Mouse (Mus musculus): Measurements from ENCODE around the gene Frem1. TPM values are rescaled to one million over a fixed set of nuclear protein-coding genes. Genes with fewer than 3 reads are reported as not detected.

Frem1 gene
- polyA plus RNA-seq, 1 experiment from 2014 or later, result 6.6 TPM

GRCm38 (mm10) chr4:82879152-82879551, 173.0 kb downstream of the Frem1 start:
- no peak overlapping the region for H3K4me2 ChIP-seq (replicated peaks)
- WGBS, result 76% methylated on average over 6 of the region's 6 CpGs
- no peak overlapping the region for H3K9ac ChIP-seq
- H3K36me3 ChIP-seq, result no peaks in the 10 kb centered on the region
- no peaks in the 10 kb centered on the region for H3K27me3 ChIP-seq (replicated peaks)
- no peak overlapping the region for H3K27ac ChIP-seq
- no peak for ATAC-seq
- no peaks in the 10 kb centered on the region for H3K9me3 ChIP-seq
- H3K4me3 ChIP-seq (replicated peaks), result no peak overlapping the region
- no peaks in the 10 kb centered on the region for H3K4me1 ChIP-seq (replicated peaks)

- WGBS, result 87% methylated on average over 2 of the region's 2 CpGs
- Histone ChIP-seq H3K4me1 (replicated peaks) (no peaks in the 10 kb centered on the region), H3K36me3 (no peaks in the 10 kb centered on the region), H3K27ac (no peak overlapping the region), H3K4me2 (replicated peaks) (no peak overlapping the region), H3K9ac (no peak overlapping the region), H3K4me3 (replicated peaks) (no peak overlapping the region), H3K27me3 (replicated peaks) (no peaks in the 10 kb centered on the region), H3K9me3 (no peaks in the 10 kb centered on the region)
- no peak for ATAC-seq
Measured at GRCm38 (mm10) chr4:82876656-82877055, 175.5 kb downstream of the Frem1 start.

DNA sequence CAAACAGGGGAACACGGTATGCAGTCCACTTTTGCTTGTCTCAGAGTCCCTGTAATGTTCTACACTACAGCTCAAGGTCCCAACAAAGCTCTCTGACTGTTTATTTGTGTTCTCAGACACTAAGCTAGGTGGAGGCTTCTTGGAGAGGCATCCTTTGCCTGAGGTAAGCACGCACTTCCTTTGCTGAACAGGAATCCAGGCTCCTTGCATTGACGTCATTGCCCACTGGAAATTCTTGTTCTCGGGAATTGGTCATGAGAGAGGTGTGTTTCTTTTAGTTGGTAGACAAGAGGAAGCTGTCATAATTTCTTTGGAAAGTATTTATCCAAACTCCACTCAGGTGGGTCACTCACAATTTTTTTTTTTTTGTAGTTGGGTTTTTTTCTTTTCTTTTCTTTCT, 176.6 kb downstream of the Frem1 start:
- no peak overlapping the region for H3K27ac ChIP-seq
- WGBS, result 59% methylated on average over 4 of the region's 4 CpGs
- no peak for ATAC-seq
- no peak overlapping the region for H3K4me3 ChIP-seq (replicated peaks)
- no peak overlapping the region for H3K9ac ChIP-seq
- H3K9me3 ChIP-seq, result no peaks in the 10 kb centered on the region
- no peaks in the 10 kb centered on the region for H3K36me3 ChIP-seq
- no peaks in the 10 kb centered on the region for H3K27me3 ChIP-seq (replicated peaks)
- no peak overlapping the region for H3K4me2 ChIP-seq (replicated peaks)
- H3K4me1 ChIP-seq (replicated peaks), result no peaks in the 10 kb centered on the region

DNA sequence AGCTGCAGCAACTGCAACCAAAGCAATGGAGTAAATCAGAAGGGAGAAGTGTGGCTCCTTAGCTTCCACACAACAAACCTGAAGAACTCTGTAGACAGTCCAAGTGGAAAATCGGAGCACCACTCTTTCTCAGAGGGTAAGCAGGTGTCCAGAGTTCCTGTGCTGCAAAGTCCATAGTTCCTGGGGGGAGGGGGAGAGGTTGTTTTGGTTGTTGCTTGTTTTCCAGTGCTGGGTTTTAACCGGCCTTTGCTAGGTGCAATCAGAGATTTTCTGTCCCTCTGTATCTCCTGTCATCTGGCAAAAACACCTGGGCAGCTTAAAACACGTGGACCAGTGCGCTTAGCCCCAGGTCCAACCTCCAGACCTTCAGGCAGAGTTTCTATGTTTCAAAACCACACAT, 177.3 kb downstream of the Frem1 start:
- no peaks in the 10 kb centered on the region for H3K27me3 ChIP-seq (replicated peaks)
- H3K4me1 ChIP-seq (replicated peaks), result no peaks in the 10 kb centered on the region
- WGBS, result 68% methylated on average over 4 of the region's 4 CpGs
- H3K36me3 ChIP-seq, result no peaks in the 10 kb centered on the region
- no peak for ATAC-seq
- no peak overlapping the region for H3K9ac ChIP-seq
- H3K9me3 ChIP-seq, result no peaks in the 10 kb centered on the region
- H3K27ac ChIP-seq, result no peak overlapping the region
- no peak overlapping the region for H3K4me3 ChIP-seq (replicated peaks)
- H3K4me2 ChIP-seq (replicated peaks), result no peak overlapping the region

- H3K4me3 ChIP-seq (replicated peaks), result no peak overlapping the region
- no peaks in the 10 kb centered on the region for H3K36me3 ChIP-seq
- no peaks in the 10 kb centered on the region for H3K27me3 ChIP-seq (replicated peaks)
- H3K27ac ChIP-seq, result no peak overlapping the region
- no peak; the same call in 1 of the 2 replicates for ATAC-seq
- no peak overlapping the region for H3K4me2 ChIP-seq (replicated peaks)
- no peaks in the 10 kb centered on the region for H3K9me3 ChIP-seq
- WGBS, result 60% methylated on average over 4 of the region's 4 CpGs
- H3K4me1 ChIP-seq (replicated peaks), result no peaks in the 10 kb centered on the region; the same call in 1 of the 2 replicates
- no peak overlapping the region for H3K9ac ChIP-seq
Measured at GRCm38 (mm10) chr4:82872548-82872947, 179.6 kb downstream of the Frem1 start.

- Histone ChIP-seq H3K9ac (no peak overlapping the region), H3K4me1 (replicated peaks) (no peaks in the 10 kb centered on the region; the same call in 1 of the 2 replicates), H3K4me2 (replicated peaks) (no peak overlapping the region), H3K27ac (no peak overlapping the region), H3K36me3 (no peaks in the 10 kb centered on the region), H3K27me3 (replicated peaks) (no peaks in the 10 kb centered on the region), H3K9me3 (no peaks in the 10 kb centered on the region), H3K4me3 (replicated peaks) (no peak overlapping the region)
- ATAC-seq, result no peak
- WGBS, result 35% methylated on average over 6 of the region's 6 CpGs
Measured at GRCm38 (mm10) chr4:82872121-82872520, 180.0 kb downstream of the Frem1 start.

DNA sequence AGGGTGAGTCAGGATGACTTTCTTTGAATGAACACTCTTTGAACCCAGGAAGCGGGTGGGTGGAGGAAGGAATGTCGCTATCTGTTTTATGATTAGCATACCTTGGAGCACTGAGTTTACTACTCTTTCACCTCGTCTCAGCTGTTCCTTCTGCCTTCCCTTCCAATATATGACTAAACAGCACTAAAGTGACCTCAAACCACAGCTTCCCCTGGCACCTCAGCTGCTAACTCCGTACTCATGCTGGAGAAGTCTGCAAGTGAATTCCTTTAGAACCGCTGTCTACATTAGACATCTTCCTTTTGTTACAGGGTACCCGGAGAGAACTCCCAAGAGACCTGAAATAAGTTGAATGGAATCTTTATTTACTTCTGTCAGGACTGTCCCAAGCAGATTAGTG, 181.2 kb downstream of the Frem1 start:
- ATAC-seq, result no peak
- H3K9ac ChIP-seq, result no peak overlapping the region
- H3K4me2 ChIP-seq (replicated peaks), result no peak overlapping the region
- no peaks in the 10 kb centered on the region; the same call in 1 of the 2 replicates for H3K4me1 ChIP-seq (replicated peaks)
- whole genome bisulfite sequencing, result 53% methylated on average over 6 of the region's 6 CpGs
- no peaks in the 10 kb centered on the region for H3K36me3 ChIP-seq
- no peak overlapping the region for H3K27ac ChIP-seq
- H3K9me3 ChIP-seq, result no peaks in the 10 kb centered on the region
- H3K27me3 ChIP-seq (replicated peaks), result no peaks in the 10 kb centered on the region
- no peak overlapping the region for H3K4me3 ChIP-seq (replicated peaks)

GRCm38 (mm10) chr4:82867731-82868445, 184.3 kb downstream of the Frem1 start:
- no peak overlapping the region for H3K4me2 ChIP-seq (replicated peaks)
- H3K9me3 ChIP-seq, result no peaks in the 10 kb centered on the region
- ATAC-seq, result peak; percentile 61
- no peaks in the 10 kb centered on the region for H3K27me3 ChIP-seq (replicated peaks)
- H3K9ac ChIP-seq, result no peak overlapping the region
- H3K36me3 ChIP-seq, result no peaks in the 10 kb centered on the region
- H3K4me1 ChIP-seq (replicated peaks), result no peaks in the 10 kb centered on the region; the same call in 1 of the 2 replicates
- no peak overlapping the region for H3K4me3 ChIP-seq (replicated peaks)
- 73% methylated on average over 5 of the region's 5 CpGs for WGBS
- H3K27ac ChIP-seq, result no peak overlapping the region

- H3K9me3 ChIP-seq, result no peaks in the 10 kb centered on the region
- 53% methylated on average over 4 of the region's 4 CpGs for WGBS
- H3K36me3 ChIP-seq, result no peaks in the 10 kb centered on the region
- H3K4me1 ChIP-seq (replicated peaks), result no peaks in the 10 kb centered on the region; the same call in 1 of the 2 replicates
- H3K4me2 ChIP-seq (replicated peaks), result no peak overlapping the region
- H3K27me3 ChIP-seq (replicated peaks), result no peaks in the 10 kb centered on the region
- no peak overlapping the region for H3K4me3 ChIP-seq (replicated peaks)
- ATAC-seq, result no peak
- H3K27ac ChIP-seq, result no peak overlapping the region
- no peak overlapping the region for H3K9ac ChIP-seq
Measured at GRCm38 (mm10) chr4:82867111-82867510, 185.0 kb downstream of the Frem1 start.

DNA sequence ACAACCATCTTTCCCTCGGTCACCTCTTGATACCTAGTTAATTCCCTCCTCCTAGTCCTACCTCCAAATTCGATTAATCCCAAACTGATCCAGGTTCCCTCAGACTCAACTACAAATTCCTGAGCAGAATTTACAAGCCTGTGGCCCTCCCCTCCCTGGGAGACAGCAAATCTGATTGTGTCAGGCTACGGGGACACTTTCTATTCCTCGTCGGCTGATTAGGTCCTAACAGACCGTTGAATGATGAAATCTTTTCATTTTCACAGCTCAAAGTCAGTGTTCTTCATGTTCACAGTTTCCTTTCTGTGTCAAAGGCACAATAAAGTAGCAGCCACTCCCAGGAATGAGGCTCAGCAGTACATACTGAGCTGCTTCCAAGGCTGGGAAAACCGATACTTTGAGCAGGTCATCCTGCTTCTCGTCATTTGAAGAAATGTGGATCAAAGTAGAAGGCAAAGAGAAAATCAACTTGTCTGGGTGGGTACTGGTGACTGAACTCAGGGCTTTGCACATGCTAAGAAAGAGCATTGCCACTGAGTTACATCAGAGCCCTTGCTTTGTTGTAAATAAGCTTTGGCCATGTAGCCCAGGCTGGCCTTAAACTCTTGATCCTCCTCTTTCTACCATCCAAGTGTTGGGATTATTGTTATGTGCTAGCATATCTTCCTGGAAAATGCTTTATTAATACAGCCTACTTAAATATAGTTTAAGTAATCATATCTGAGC, 187.0 kb downstream of the Frem1 start:
- Histone ChIP-seq H3K9me3 (no peaks in the 10 kb centered on the region), H3K4me2 (replicated peaks) (no peak overlapping the region), H3K4me1 (replicated peaks) (no peaks in the 10 kb centered on the region; the same call in 1 of the 2 replicates), H3K4me3 (replicated peaks) (no peak overlapping the region), H3K27ac (no peak overlapping the region), H3K36me3 (no peaks in the 10 kb centered on the region), H3K27me3 (replicated peaks) (no peaks in the 10 kb centered on the region), H3K9ac (no peak overlapping the region)
- 68% methylated on average over 8 of the region's 8 CpGs for WGBS
- no peak for ATAC-seq

DNA sequence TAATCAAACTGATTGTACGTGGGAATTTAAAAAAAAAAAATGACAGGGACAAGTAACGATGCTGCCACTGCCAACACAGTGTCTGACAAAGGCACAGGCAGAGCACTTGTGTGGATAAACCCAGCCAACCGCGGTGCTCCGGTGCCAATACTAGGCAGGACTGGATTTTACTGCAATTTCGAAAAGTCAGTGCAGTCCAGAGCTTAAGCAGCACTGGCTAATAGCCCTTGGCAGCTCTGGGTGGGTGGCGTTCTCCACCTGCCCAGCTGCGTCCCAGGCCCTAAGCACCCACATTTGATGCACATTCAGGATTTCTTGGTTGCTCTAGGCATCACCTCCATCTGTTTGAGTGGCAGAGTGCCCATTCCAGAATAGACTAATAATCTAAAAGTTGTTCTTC, 188.8 kb downstream of the Frem1 start:
- H3K9me3 ChIP-seq, result no peaks in the 10 kb centered on the region
- H3K4me1 ChIP-seq (replicated peaks), result no peaks in the 10 kb centered on the region; the same call in 1 of the 2 replicates
- ATAC-seq, result no peak
- H3K27ac ChIP-seq, result no peak overlapping the region
- no peaks in the 10 kb centered on the region for H3K36me3 ChIP-seq
- no peak overlapping the region for H3K4me3 ChIP-seq (replicated peaks)
- H3K9ac ChIP-seq, result no peak overlapping the region
- H3K4me2 ChIP-seq (replicated peaks), result no peak overlapping the region
- H3K27me3 ChIP-seq (replicated peaks), result no peaks in the 10 kb centered on the region
- WGBS, result 85% methylated on average over 8 of the region's 8 CpGs

GRCm38 (mm10) chr4:82861451-82861850, 190.7 kb downstream of the Frem1 start:
- WGBS, result 95% methylated on average over 2 of the region's 2 CpGs
- Histone ChIP-seq H3K27me3 (replicated peaks) (no peaks in the 10 kb centered on the region), H3K9ac (no peak overlapping the region), H3K4me3 (replicated peaks) (no peak overlapping the region), H3K4me1 (replicated peaks) (no peaks in the 10 kb centered on the region), H3K4me2 (replicated peaks) (no peak overlapping the region), H3K36me3 (no peaks in the 10 kb centered on the region), H3K27ac (no peak overlapping the region), H3K9me3 (no peaks in the 10 kb centered on the region)
- no peak for ATAC-seq
